Mouse (Mus musculus): ENCODE results near the gene Gsg1. TPM values are rescaled to one million over a fixed set of nuclear protein-coding genes. Genes with fewer than 3 reads are reported as not detected.

Gsg1 gene
- polyA plus RNA-seq, 1 experiment = 1.4 TPM

DNA sequence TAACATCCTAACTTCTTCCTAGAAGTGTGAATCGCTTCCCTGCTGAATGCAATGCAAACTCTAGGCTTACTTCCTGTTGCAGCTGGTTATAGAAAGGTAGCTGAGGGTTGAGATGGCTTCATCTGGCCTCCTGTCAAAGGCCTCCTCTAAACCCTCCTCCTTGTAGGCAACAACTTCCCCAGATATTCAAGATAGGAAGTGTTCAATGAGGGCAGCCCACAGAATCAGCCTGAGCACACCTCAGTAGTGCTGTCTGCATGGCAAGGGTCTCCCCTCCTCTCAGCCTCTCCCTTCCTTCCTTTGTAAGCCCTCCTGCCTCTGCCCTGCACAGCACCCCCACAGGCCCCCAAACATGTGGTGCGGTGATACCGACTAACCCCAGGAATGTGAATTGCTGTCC lies 18.4 kb downstream of the Gsg1 start:
- peaks cover 49% of the 10 kb centered on the region for H3K36me3 ChIP-seq (ENCODE audit: control insufficient read depth, insufficient read depth, low read length)
- WGBS = 88% methylated on average over 3 of the region's 3 CpGs

DNA sequence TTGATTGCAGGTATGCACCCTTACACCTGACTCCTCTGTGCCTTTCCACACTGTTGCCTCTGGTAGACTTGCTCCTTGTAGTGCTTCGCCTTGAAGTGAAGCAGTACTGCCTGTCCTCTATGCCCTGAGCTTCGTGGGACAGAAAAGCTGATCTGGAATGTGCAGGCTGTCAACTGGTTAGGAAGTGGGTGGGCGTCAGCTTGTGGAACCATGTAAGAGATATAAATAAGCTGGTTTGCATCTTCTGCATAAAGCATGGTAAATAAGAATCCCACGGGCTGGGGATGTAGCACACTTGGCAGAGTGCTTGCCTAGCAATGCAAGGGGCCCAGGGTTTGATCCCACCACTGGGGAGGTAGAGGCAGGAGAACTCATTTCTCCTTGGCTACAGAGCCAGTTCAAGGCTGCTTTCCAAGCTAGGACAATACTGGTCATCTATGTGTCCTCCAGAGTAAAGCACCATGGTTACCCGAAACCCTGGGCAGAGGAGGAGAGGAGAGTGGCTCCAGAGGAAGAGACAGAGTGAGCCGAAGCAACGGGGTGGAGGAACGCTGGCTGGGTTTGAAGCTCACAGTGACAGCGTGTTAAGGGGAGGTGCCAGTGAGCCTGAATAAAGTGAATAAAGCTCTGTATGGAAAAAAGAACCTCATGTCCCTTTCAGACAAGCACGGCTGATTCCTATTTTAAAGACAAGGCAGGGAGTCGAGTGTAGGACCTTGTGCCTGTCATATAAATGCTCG lies 21.5 kb downstream of the Gsg1 start:
- H3K27ac ChIP-seq (ENCODE audit: insufficient read depth, low read depth, low read length) = no peak overlapping the region
- peaks cover 66% of the 10 kb centered on the region for H3K36me3 ChIP-seq (ENCODE audit: control insufficient read depth, insufficient read depth, low read length)
- TF ChIP-seq CTCF (IDR thresholded peaks at IDR 0.05; ENCODE audit: extremely low read depth, insufficient read length, insufficient replicate concordance, low read depth, low read length) (no peak), POLR2A (IDR thresholded peaks at IDR 0.05; ENCODE audit: low read depth, low read length) (no peak)
- no peak overlapping the region for H3K4me3 ChIP-seq (ENCODE audit: low read depth, low read length)
- WGBS = 85% methylated on average over 12 of the region's 12 CpGs
- H3K27me3 ChIP-seq (ENCODE audit: control insufficient read depth, insufficient read depth, low read length) = no peaks in the 10 kb centered on the region
- no peaks in the 10 kb centered on the region for H3K4me1 ChIP-seq (ENCODE audit: control insufficient read depth, insufficient read depth, insufficient read length, low read length)

More for the DNA sequence above, 18.4 kb downstream of the Gsg1 start:
- H3K4me3 ChIP-seq (ENCODE audit: low read depth, low read length) = no peak overlapping the region
- H3K27ac ChIP-seq (ENCODE audit: insufficient read depth, low read depth, low read length) = no peak overlapping the region
- no peaks in the 10 kb centered on the region for H3K4me1 ChIP-seq (ENCODE audit: control insufficient read depth, insufficient read depth, insufficient read length, low read length)
- TF ChIP-seq POLR2A (IDR thresholded peaks at IDR 0.05; ENCODE audit: low read depth, low read length) = no peak
- TF ChIP-seq CTCF (IDR thresholded peaks at IDR 0.05; ENCODE audit: extremely low read depth, insufficient read length, insufficient replicate concordance, low read depth, low read length) = no peak
- H3K27me3 ChIP-seq (ENCODE audit: control insufficient read depth, insufficient read depth, low read length) = no peaks in the 10 kb centered on the region

DNA sequence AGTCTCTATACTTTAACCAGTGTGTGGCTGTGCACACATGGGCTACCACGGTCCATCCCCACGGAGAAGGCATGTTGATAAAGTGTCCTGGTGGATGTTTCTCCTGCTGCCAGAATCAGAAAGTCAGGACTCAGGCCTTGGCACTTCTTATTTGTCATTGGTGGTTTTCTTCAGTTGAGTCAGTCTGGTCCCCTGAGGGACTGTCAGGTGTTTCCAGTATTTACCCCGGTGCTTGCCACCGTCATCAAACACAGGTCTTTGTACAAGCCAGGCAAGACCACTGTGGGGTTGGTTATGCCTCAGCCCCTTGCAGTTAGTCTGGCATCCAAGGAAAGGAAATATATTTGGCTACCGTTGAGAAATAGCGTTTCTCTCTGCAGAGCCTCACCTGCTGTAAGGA lies 23.6 kb downstream of the Gsg1 start:
- Histone ChIP-seq H3K36me3 (ENCODE audit: control insufficient read depth, insufficient read depth, low read length) (peaks cover 70% of the 10 kb centered on the region), H3K27me3 (ENCODE audit: control insufficient read depth, insufficient read depth, low read length) (no peaks in the 10 kb centered on the region), H3K4me1 (ENCODE audit: control insufficient read depth, insufficient read depth, insufficient read length, low read length) (no peaks in the 10 kb centered on the region), H3K27ac (ENCODE audit: insufficient read depth, low read depth, low read length) (no peak overlapping the region), H3K4me3 (ENCODE audit: low read depth, low read length) (no peak overlapping the region)
- TF ChIP-seq POLR2A (IDR thresholded peaks at IDR 0.05; ENCODE audit: low read depth, low read length) (no peak), CTCF (IDR thresholded peaks at IDR 0.05; ENCODE audit: extremely low read depth, insufficient read length, insufficient replicate concordance, low read depth, low read length) (no peak)
- WGBS = 82% methylated on average over 6 of the region's 6 CpGs

DNA sequence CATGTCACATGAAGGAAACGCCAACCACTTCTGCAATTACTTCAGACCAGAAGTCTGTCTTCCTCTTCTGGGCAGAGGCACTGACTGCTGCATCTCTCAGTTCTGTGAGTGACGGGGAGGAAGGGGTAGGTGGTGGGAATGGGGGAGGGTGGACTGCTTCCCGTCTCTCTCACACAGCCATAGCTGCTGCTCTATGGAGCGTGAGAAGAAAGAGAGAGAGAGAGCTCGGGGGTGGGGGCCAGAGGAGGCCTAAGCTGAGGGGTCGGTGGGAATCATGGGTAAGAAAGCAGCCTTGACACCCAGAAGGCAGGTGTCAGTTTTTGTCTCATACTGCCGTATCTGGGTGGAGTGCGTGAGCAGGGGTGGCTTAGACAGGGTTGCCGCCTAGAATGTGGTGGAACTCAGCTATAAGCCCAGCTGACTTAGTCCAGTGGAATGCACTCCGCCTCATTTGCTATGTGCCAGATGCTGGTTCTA lies 25.6 kb downstream of the Gsg1 start:
- no peaks in the 10 kb centered on the region for H3K27me3 ChIP-seq (ENCODE audit: control insufficient read depth, insufficient read depth, low read length)
- no peak for TF ChIP-seq CTCF (IDR thresholded peaks at IDR 0.05; ENCODE audit: extremely low read depth, insufficient read length, insufficient replicate concordance, low read depth, low read length)
- no peak for TF ChIP-seq POLR2A (IDR thresholded peaks at IDR 0.05; ENCODE audit: low read depth, low read length)
- H3K4me1 ChIP-seq (ENCODE audit: control insufficient read depth, insufficient read depth, insufficient read length, low read length) = no peaks in the 10 kb centered on the region
- H3K27ac ChIP-seq (ENCODE audit: insufficient read depth, low read depth, low read length) = 0 out of 2 replicates have a peak overlapping the region, but pooled peaks have one; percentile 5
- H3K4me3 ChIP-seq (ENCODE audit: low read depth, low read length) = no peak overlapping the region
- peaks cover 69% of the 10 kb centered on the region for H3K36me3 ChIP-seq (ENCODE audit: control insufficient read depth, insufficient read depth, low read length)
- WGBS = 79% methylated on average over 10 of the region's 10 CpGs

DNA sequence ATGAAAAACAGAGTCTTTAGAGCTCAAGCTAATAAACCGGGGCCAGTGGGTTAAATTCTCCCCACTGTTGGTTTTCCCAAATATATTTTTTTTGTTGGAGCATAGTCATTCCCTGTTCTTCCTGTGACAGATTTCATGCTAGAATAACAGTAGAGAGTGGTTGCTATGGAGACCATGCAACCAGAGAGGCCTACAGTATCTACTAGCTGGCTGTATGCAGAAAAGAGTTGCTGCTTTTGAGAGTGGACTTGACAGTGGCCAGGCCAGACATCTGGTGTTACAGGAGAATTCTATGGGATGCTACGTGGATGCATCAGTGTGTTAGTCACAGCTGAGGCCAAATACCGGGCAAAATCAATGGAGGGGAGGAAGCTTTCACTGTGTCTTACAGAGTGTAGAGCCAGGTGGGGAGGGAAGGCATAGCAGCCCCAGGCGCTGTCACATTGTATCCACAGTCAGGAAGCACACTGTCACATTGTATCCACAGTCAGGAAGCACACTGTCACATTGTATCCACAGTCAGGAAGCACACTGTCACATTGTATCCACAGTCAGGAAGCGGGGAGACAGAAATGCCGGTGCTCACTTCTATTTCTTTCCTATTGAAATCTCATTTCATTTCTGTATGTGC lies 30.2 kb downstream of the Gsg1 start:
- TF ChIP-seq POLR2A (IDR thresholded peaks at IDR 0.05; ENCODE audit: low read depth, low read length) (no peak), CTCF (IDR thresholded peaks at IDR 0.05; ENCODE audit: extremely low read depth, insufficient read length, insufficient replicate concordance, low read depth, low read length) (no peak)
- peaks cover 64% of the 10 kb centered on the region for H3K36me3 ChIP-seq (ENCODE audit: control insufficient read depth, insufficient read depth, low read length)
- H3K4me1 ChIP-seq (ENCODE audit: control insufficient read depth, insufficient read depth, insufficient read length, low read length) = no peaks in the 10 kb centered on the region
- H3K4me3 ChIP-seq (ENCODE audit: low read depth, low read length) = no peak overlapping the region
- no peak overlapping the region for H3K27ac ChIP-seq (ENCODE audit: insufficient read depth, low read depth, low read length)
- WGBS = 85% methylated on average over 6 of the region's 6 CpGs
- H3K27me3 ChIP-seq (ENCODE audit: control insufficient read depth, insufficient read depth, low read length) = no peaks in the 10 kb centered on the region

DNA sequence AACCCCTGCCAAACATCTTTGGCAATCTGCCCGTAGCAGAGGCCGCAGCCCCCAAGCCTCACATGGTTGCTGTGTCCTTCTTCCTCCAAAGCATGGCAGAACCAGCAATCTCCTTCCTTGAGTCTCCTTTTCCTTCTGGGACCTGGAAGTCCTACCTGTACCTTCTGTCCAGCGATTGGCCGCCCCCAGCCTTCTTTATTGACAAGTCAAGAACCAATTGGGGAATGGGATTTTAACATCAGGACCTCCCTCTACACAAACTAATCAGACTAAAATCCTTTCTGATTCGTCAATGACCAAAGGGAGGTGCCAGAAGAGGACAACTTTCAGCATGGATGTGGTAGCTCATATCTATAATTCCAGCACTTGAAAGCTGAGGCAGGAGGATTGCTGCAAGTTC lies 34.2 kb downstream of the Gsg1 start:
- Histone ChIP-seq H3K27me3 (ENCODE audit: control insufficient read depth, insufficient read depth, low read length) (no peaks in the 10 kb centered on the region), H3K36me3 (ENCODE audit: control insufficient read depth, insufficient read depth, low read length) (peaks cover 53% of the 10 kb centered on the region), H3K27ac (ENCODE audit: insufficient read depth, low read depth, low read length) (no peak overlapping the region), H3K4me3 (ENCODE audit: low read depth, low read length) (no peak overlapping the region), H3K4me1 (ENCODE audit: control insufficient read depth, insufficient read depth, insufficient read length, low read length) (no peaks in the 10 kb centered on the region)
- TF ChIP-seq CTCF (IDR thresholded peaks at IDR 0.05; ENCODE audit: extremely low read depth, insufficient read length, insufficient replicate concordance, low read depth, low read length) (no peak), POLR2A (IDR thresholded peaks at IDR 0.05; ENCODE audit: low read depth, low read length) (no peak)
- 88% methylated on average over 5 of the region's 5 CpGs for whole genome bisulfite sequencing

GRCm38 (mm10) chr6:135218330-135218729 lies 35.8 kb downstream of the Gsg1 start:
- Histone ChIP-seq H3K4me1 (ENCODE audit: control insufficient read depth, insufficient read depth, insufficient read length, low read length) (no peaks in the 10 kb centered on the region), H3K27me3 (ENCODE audit: control insufficient read depth, insufficient read depth, low read length) (no peaks in the 10 kb centered on the region), H3K4me3 (ENCODE audit: low read depth, low read length) (no peak overlapping the region; the same call in 1 of the 2 replicates), H3K36me3 (ENCODE audit: control insufficient read depth, insufficient read depth, low read length) (peaks cover 55% of the 10 kb centered on the region), H3K27ac (ENCODE audit: insufficient read depth, low read depth, low read length) (peak overlapping the region; percentile 56)
- WGBS = 67% methylated on average over 8 of the region's 8 CpGs
- no peak for TF ChIP-seq POLR2A (IDR thresholded peaks at IDR 0.05; ENCODE audit: low read depth, low read length)
- TF ChIP-seq CTCF (IDR thresholded peaks at IDR 0.05; ENCODE audit: extremely low read depth, insufficient read length, insufficient replicate concordance, low read depth, low read length) = no peak
